Mouse (Mus musculus) bone marrow, adult 2 months (tissue): ENCODE data around the gene Creb5.

ENCODE experiments used
- CTCF ChIP-seq: fragments of 200-500 bp; IDR thresholded peaks from 2 replicates; pipeline ENCODE4 v1.5.1; 2011; ENCODE audit warnings: low read length, control low read depth; ENCODE audit not compliant: control insufficient read depth, insufficient read depth
- POLR2A ChIP-seq: fragments of 200-500 bp; IDR thresholded peaks from 2 replicates; pipeline ENCODE4 v1.6.1; 2011; ENCODE audit warnings: low read depth, mild to moderate bottlenecking, control low read depth, low read length, borderline replicate concordance; ENCODE audit not compliant: control insufficient read depth

DNA sequence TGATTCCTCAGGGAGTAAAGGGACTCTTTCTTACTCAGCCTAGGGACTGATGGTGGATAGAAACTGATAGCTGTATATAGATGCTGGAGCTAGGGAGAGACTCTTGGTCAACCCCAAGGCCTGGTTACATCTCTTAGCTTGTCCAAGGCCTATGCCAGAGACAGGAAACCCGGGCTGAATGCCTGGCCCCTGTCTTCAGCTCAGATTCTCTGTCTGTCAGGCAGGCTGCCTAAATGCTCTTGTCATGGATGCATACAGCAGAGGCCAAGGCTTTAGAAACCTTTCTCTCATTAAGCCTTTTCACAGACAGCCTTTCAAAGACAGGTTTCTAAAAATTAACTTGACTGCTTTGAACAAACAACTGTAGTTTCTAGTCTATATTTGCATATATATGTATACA, 5.9 kb downstream of the Creb5 start:
- TF ChIP-seq CTCF (no peak), POLR2A (no peak)
